Mouse (Mus musculus) cerebellum, adult 2 months (tissue): ENCODE data around the gene C1d.

Source experiments
- CTCF ChIP-seq: fragments of 200-500 bp; IDR thresholded peaks from 2 replicates; pipeline ENCODE4 v1.5.1; 2011; ENCODE audit warnings: low read depth, mild to moderate bottlenecking, control low read depth, low read length, moderate library complexity, borderline replicate concordance; ENCODE audit not compliant: insufficient read depth
- POLR2A ChIP-seq: fragments of 200-500 bp; IDR thresholded peaks from 2 replicates; pipeline ENCODE4 v1.6.1; 2011; ENCODE audit warnings: low read length, control low read depth, borderline replicate concordance; ENCODE audit not compliant: insufficient read depth

- no peak for TF ChIP-seq CTCF
- no peak for TF ChIP-seq POLR2A
Observed at GRCm38 (mm10) chr11:17212903-17213509, 44.4 kb upstream of the C1d start.
